Mouse (Mus musculus) myocyte (in vitro differentiated cells): ENCODE measurements around the gene Adarb2. TPM values are rescaled to one million over a fixed set of nuclear protein-coding genes. Genes with fewer than 3 reads are reported as not detected.

ENCODE experiments used
- H3K27me3 ChIP-seq: one replicate; pipeline ENCODE4 v1.6.1; 2011; ENCODE audit not compliant: control insufficient read depth, insufficient read depth, insufficient read length
- H3K36me3 ChIP-seq: one replicate; pipeline ENCODE4 v1.6.1; 2011; ENCODE audit not compliant: control insufficient read depth, insufficient read depth
- H3K4me2 ChIP-seq: one replicate; pipeline ENCODE4 v1.6.1; 2011; ENCODE audit warnings: low read depth, control low read depth
- H3K4me3 ChIP-seq: one replicate; pipeline ENCODE4 v1.5.1; 2011; ENCODE audit warnings: mild to moderate bottlenecking, control low read depth, moderate library complexity
- H3K79me2 ChIP-seq: one replicate; pipeline ENCODE4 v1.6.1; 2011; ENCODE audit not compliant: control insufficient read depth, insufficient read depth
- H3ac ChIP-seq: one replicate; pipeline ENCODE4 v1.6.1; 2011; ENCODE audit not compliant: control insufficient read depth, insufficient read length
- CEBPB ChIP-seq: IDR thresholded peaks from 2 replicates; pipeline ENCODE4 v1.6.1; 2011; ENCODE audit warnings: mild to moderate bottlenecking, moderate library complexity; ENCODE audit not compliant: poor library complexity, insufficient read depth, severe bottlenecking
- E2F4 ChIP-seq: IDR thresholded peaks from one replicate; pipeline ENCODE4 v1.6.1; 2011; ENCODE audit warnings: mild to moderate bottlenecking, control low read depth, moderate library complexity; ENCODE audit not compliant: insufficient read depth
- MAX ChIP-seq: IDR thresholded peaks from one replicate; pipeline ENCODE4 v1.6.1; 2011; ENCODE audit warnings: low read depth, mild to moderate bottlenecking, control low read depth
- MYOD1 ChIP-seq, 3 experiments: IDR thresholded peaks; one replicate each; pipeline ENCODE4 v1.6.1; 2011; ENCODE audit warnings: control low read depth in 2 of 3, low read depth in 2 of 3, mild to moderate bottlenecking in 2 of 3, moderate library complexity in 1 of 3; ENCODE audit not compliant: insufficient read length in 2 of 3, control insufficient read depth in 1 of 3
- MYOG ChIP-seq, 3 experiments: IDR thresholded peaks; one replicate each; pipeline ENCODE4 v1.6.1; 2011; ENCODE audit warnings: control low read depth in 2 of 3, low read depth in 2 of 3, mild to moderate bottlenecking in 2 of 3; ENCODE audit not compliant: insufficient read length in 2 of 3, control insufficient read depth in 1 of 3, insufficient read depth in 1 of 3
- POLR2A ChIP-seq: IDR thresholded peaks from one replicate; pipeline ENCODE4 v1.6.1; 2011; ENCODE audit warnings: low read depth, mild to moderate bottlenecking, control low read depth, moderate library complexity; ENCODE audit not compliant: insufficient read length
- POLR2AphosphoS2 ChIP-seq: IDR thresholded peaks from one replicate; pipeline ENCODE4 v1.6.1; 2011; ENCODE audit warnings: low read depth, control low read depth; ENCODE audit not compliant: insufficient read length
- REST ChIP-seq: IDR thresholded peaks from one replicate; pipeline ENCODE4 v1.6.1; 2011; ENCODE audit warnings: mild to moderate bottlenecking, control low read depth, moderate library complexity; ENCODE audit not compliant: insufficient read depth, insufficient read length
- SRF ChIP-seq: IDR thresholded peaks from one replicate; pipeline ENCODE4 v1.6.1; 2011; ENCODE audit warnings: low read depth; ENCODE audit not compliant: control insufficient read depth, insufficient read length
- TCF12 ChIP-seq: IDR thresholded peaks from one replicate; pipeline ENCODE4 v1.6.1; 2011; ENCODE audit warnings: mild to moderate bottlenecking, control low read depth; ENCODE audit not compliant: poor library complexity, insufficient read depth, severe bottlenecking
- TCF3 ChIP-seq: IDR thresholded peaks from one replicate; pipeline ENCODE4 v1.6.1; 2011; ENCODE audit warnings: low read depth, control low read depth; ENCODE audit not compliant: insufficient read length
- USF1 ChIP-seq: IDR thresholded peaks from one replicate; pipeline ENCODE4 v1.6.1; 2011; ENCODE audit warnings: low read depth, mild to moderate bottlenecking, control low read depth, moderate library complexity
- polyA plus RNA-seq: library from polyadenylated mRNA; unstranded; fragments of >200 nt; fragmentation: generic; extraction: Trizol; gene quantifications from one replicate; pipeline ENCODE4 v1.2.1, GENCODE M21; 2012; ENCODE audit warnings: missing spikeins

The Adarb2 gene
- polyA plus RNA-seq, 1 experiment: not detected

GRCm38 (mm10) chr13:8519204-8519603 is 316.5 kb downstream of the Adarb2 start:
- Histone ChIP-seq H3K27me3 (no peaks in the 10 kb centered on the region), H3K36me3 (no peaks in the 10 kb centered on the region), H3ac (no peak overlapping the region), H3K79me2 (no peaks in the 10 kb centered on the region), H3K4me3 (no peak overlapping the region), H3K4me2 (no peak overlapping the region)
- TF ChIP-seq MAX (no peak), POLR2A (no peak), MYOG (IDR thresholded peaks at IDR 0.05; ENCODE audit: control insufficient read depth in 1 of 3, insufficient read depth in 1 of 3, insufficient read length in 2 of 3, low read depth in 2 of 3) (no peak), SRF (no peak), E2F4 (no peak), TCF12 (no peak), TCF3 (no peak), USF1 (no peak), REST (no peak), CEBPB (no peak), POLR2AphosphoS2 (no peak), MYOD1 (IDR thresholded peaks at IDR 0.05; ENCODE audit: control insufficient read depth in 1 of 3, insufficient read length in 2 of 3, low read depth in 2 of 3) (no peak)

- H3K4me3 ChIP-seq: no peak overlapping the region
- no peaks in the 10 kb centered on the region for H3K79me2 ChIP-seq
- no peak overlapping the region for H3K4me2 ChIP-seq
- no peaks in the 10 kb centered on the region for H3K36me3 ChIP-seq
- H3ac ChIP-seq: no peak overlapping the region
- TF ChIP-seq REST (no peak), MYOG (IDR thresholded peaks at IDR 0.05; ENCODE audit: control insufficient read depth in 1 of 3, insufficient read depth in 1 of 3, insufficient read length in 2 of 3, low read depth in 2 of 3) (no peak), POLR2AphosphoS2 (no peak), CEBPB (no peak), E2F4 (no peak), SRF (no peak)
- H3K27me3 ChIP-seq: no peaks in the 10 kb centered on the region
These were observed 323.3 kb downstream of the Adarb2 start for GRCm38 (mm10) chr13:8525748-8526631.

GRCm38 (mm10) chr13:8534265-8535113 is 331.8 kb downstream of the Adarb2 start:
- H3K36me3 ChIP-seq: no peaks in the 10 kb centered on the region
- H3K27me3 ChIP-seq: no peaks in the 10 kb centered on the region
- no peak for TF ChIP-seq MAX
- no peak for TF ChIP-seq POLR2A
- no peak for TF ChIP-seq TCF3
- no peak overlapping the region for H3K4me2 ChIP-seq
- no peak overlapping the region for H3K4me3 ChIP-seq
- no peak overlapping the region for H3ac ChIP-seq
- no peaks in the 10 kb centered on the region for H3K79me2 ChIP-seq

- Histone ChIP-seq H3K4me3 (no peak overlapping the region), H3K4me2 (no peak overlapping the region), H3K36me3 (no peaks in the 10 kb centered on the region), H3ac (no peak overlapping the region), H3K79me2 (no peaks in the 10 kb centered on the region), H3K27me3 (no peaks in the 10 kb centered on the region)
- TF ChIP-seq SRF: no peak
- no peak for TF ChIP-seq CEBPB
- no peak for TF ChIP-seq TCF12
- no peak for TF ChIP-seq REST
- TF ChIP-seq USF1: no peak
- TF ChIP-seq E2F4: no peak
- TF ChIP-seq TCF3: no peak
- TF ChIP-seq MAX: no peak
- no peak for TF ChIP-seq POLR2AphosphoS2
- TF ChIP-seq MYOD1 (IDR thresholded peaks at IDR 0.05; ENCODE audit: control insufficient read depth in 1 of 3, insufficient read length in 2 of 3, low read depth in 2 of 3): no peak
- TF ChIP-seq MYOG (IDR thresholded peaks at IDR 0.05; ENCODE audit: control insufficient read depth in 1 of 3, insufficient read depth in 1 of 3, insufficient read length in 2 of 3, low read depth in 2 of 3): no peak
- TF ChIP-seq POLR2A: no peak
These were observed 335.8 kb downstream of the Adarb2 start for GRCm38 (mm10) chr13:8538481-8538880.

- no peak overlapping the region for H3K4me3 ChIP-seq
- no peaks in the 10 kb centered on the region for H3K27me3 ChIP-seq
- H3ac ChIP-seq: no peak overlapping the region
- H3K36me3 ChIP-seq: no peaks in the 10 kb centered on the region
- H3K79me2 ChIP-seq: no peaks in the 10 kb centered on the region
- TF ChIP-seq POLR2A: no peak
- no peak for TF ChIP-seq SRF
- no peak for TF ChIP-seq POLR2AphosphoS2
- no peak for TF ChIP-seq TCF12
- TF ChIP-seq CEBPB: no peak
- no peak overlapping the region for H3K4me2 ChIP-seq
These were observed 336.2 kb downstream of the Adarb2 start for GRCm38 (mm10) chr13:8538896-8539295.
